Mouse (Mus musculus) heart, postnatal 0 days (tissue): ENCODE data around the gene BC049762. TPM values are rescaled to one million over a fixed set of nuclear protein-coding genes. Genes with fewer than 3 reads are reported as not detected.

Experiments used
- ATAC-seq: fragments of 200-750 bp; cut with Nextera tagmentation; 2 replicates; pipeline ENCODE4 v1.8.0; 2017; ENCODE audit warnings: low read depth, moderate number of reproducible peaks, moderate library complexity; ENCODE audit not compliant: insufficient read depth
- DNase-seq: peaks from one replicate; pipeline ENCODE4 v3.0.0-alpha.2; 2016; ENCODE audit warnings: low spot score
- H3K27ac ChIP-seq: fragments of 300-500 bp; sonication (generic); 2 replicates; pipeline ENCODE4 v1.5.1; 2014; ENCODE audit warnings: low read depth, mild to moderate bottlenecking
- H3K27me3 ChIP-seq: fragments of 300-500 bp; sonication (generic); 2 replicates; pipeline ENCODE4 v1.6.1; 2014; ENCODE audit warnings: low read length, mixed read lengths; ENCODE audit not compliant: control insufficient read depth, insufficient read depth
- H3K36me3 ChIP-seq: fragments of 300-500 bp; sonication (generic); replicated peaks from 2 replicates; pipeline ENCODE4 v1.6.1; 2014; ENCODE audit warnings: low read length, mixed read lengths; ENCODE audit not compliant: control insufficient read depth, insufficient read depth
- H3K4me1 ChIP-seq: fragments of 300-500 bp; sonication (generic); 2 replicates; pipeline ENCODE4 v1.6.1; 2014; ENCODE audit warnings: antibody characterized with exemption; ENCODE audit not compliant: control insufficient read depth, insufficient read depth
- H3K4me2 ChIP-seq: fragments of 300-500 bp; sonication (generic); 2 replicates; pipeline ENCODE4 v1.6.1; 2014; ENCODE audit warnings: low read depth, mild to moderate bottlenecking, low read length, moderate library complexity
- H3K4me3 ChIP-seq: fragments of 300-500 bp; sonication (generic); 2 replicates; pipeline ENCODE4 v1.5.1; 2014; ENCODE audit warnings: low read depth, low read length
- H3K9ac ChIP-seq: fragments of 300-500 bp; sonication (generic); replicated peaks from 2 replicates; pipeline ENCODE4 v1.6.1; 2014; ENCODE audit warnings: low read depth, low read length, mixed read lengths
- H3K9me3 ChIP-seq: fragments of 300-500 bp; sonication (generic); replicated peaks from 2 replicates; pipeline ENCODE4 v1.6.1; 2016; ENCODE audit warnings: low read length; ENCODE audit not compliant: control insufficient read depth
- CTCF ChIP-seq: IDR thresholded peaks from 2 replicates; pipeline ENCODE4 v1.5.1; 2016; ENCODE audit warnings: antibody characterized with exemption, control low read depth, low read depth
- EP300 ChIP-seq: IDR thresholded peaks from 2 replicates; pipeline ENCODE4 v1.6.1; 2016; ENCODE audit warnings: antibody characterized with exemption, low read depth
- WGBS: fragments of 180-500 bp; shearing (Covaris S2); extraction: QIAGEN DNeasy Blood & Tissue Kit; methylation state at CpG from one replicate; pipeline ENCODE4 v1.1.7; 2014; 5-methylcytosine and 5-hydroxymethylcytosine counted together
- polyA plus RNA-seq: library from polyadenylated mRNA; unstranded; fragments of >200 nt; fragmentation: Nextera tagmentation; extraction: Ambion mirVana; gene quantifications from 2 replicates; pipeline ENCODE4 v1.2.1, GENCODE M21; 2015
- total RNA-seq: library from RNA; depleted of rRNA; stranded (reverse); fragments of >200 nt; gene quantifications from 2 replicates; pipeline ENCODE4 v1.2.3, GENCODE M21; 2014; ENCODE audit warnings: low replicate concordance

BC049762 gene
- total and polyA plus RNA-seq, 2 experiments from 2014 or later = 0.41 TPM; not detected in 1

GRCm38 (mm10) chr11:51298691-51299090 lies 35.8 kb upstream of the BC049762 start:
- Histone ChIP-seq H3K4me3 (no peak overlapping the region), H3K9ac (no peak overlapping the region), H3K4me1 (no peaks in the 10 kb centered on the region), H3K27ac (no peak overlapping the region), H3K27me3 (no peaks in the 10 kb centered on the region), H3K36me3 (no peaks in the 10 kb centered on the region), H3K9me3 (no peaks in the 10 kb centered on the region; the same call in 1 of the 2 replicates), H3K4me2 (no peak overlapping the region)
- ATAC-seq (no peak), DNase-seq (no peak)
- WGBS = 79% methylated on average over 4 of the region's 4 CpGs
- no peak for TF ChIP-seq EP300
- no peak for TF ChIP-seq CTCF

GRCm38 (mm10) chr11:51295742-51296141 lies 32.9 kb upstream of the BC049762 start:
- H3K27me3 ChIP-seq = peaks cover 23% of the 10 kb centered on the region
- no peaks in the 10 kb centered on the region for H3K4me1 ChIP-seq
- 73% methylated on average over 3 of the region's 3 CpGs for WGBS
- TF ChIP-seq EP300 = no peak
- no peak for TF ChIP-seq CTCF
- ATAC-seq (no peak), DNase-seq (no peak)
- no peaks in the 10 kb centered on the region; the same call in 1 of the 2 replicates for H3K9me3 ChIP-seq
- no peaks in the 10 kb centered on the region for H3K36me3 ChIP-seq
- H3K4me2 ChIP-seq = no peak overlapping the region
- H3K27ac ChIP-seq = no peak overlapping the region
- H3K4me3 ChIP-seq = no peak overlapping the region
- H3K9ac ChIP-seq = no peak overlapping the region

- Histone ChIP-seq H3K36me3 (no peaks in the 10 kb centered on the region), H3K27ac (no peak overlapping the region), H3K4me3 (no peak overlapping the region), H3K4me2 (no peak overlapping the region), H3K9ac (no peak overlapping the region), H3K4me1 (no peaks in the 10 kb centered on the region), H3K9me3 (no peaks in the 10 kb centered on the region; the same call in 1 of the 2 replicates), H3K27me3 (peaks cover 31% of the 10 kb centered on the region)
- DNase-seq = no peak
- 62% methylated on average over 2 of the region's 2 CpGs for WGBS
- TF ChIP-seq CTCF (no peak), EP300 (no peak)
- no peak for ATAC-seq
These were observed 31.2 kb upstream of the BC049762 start for GRCm38 (mm10) chr11:51293956-51294530.

- H3K36me3 ChIP-seq = no peaks in the 10 kb centered on the region
- peak overlapping the region; percentile 53 for H3K9ac ChIP-seq
- DNase-seq (no peak), ATAC-seq (peak; percentile 73)
- no peaks in the 10 kb centered on the region for H3K4me1 ChIP-seq
- H3K4me2 ChIP-seq = peak overlapping the region; percentile 90
- peaks cover 31% of the 10 kb centered on the region for H3K27me3 ChIP-seq
- H3K4me3 ChIP-seq = peak overlapping the region; percentile 58
- TF ChIP-seq CTCF = peak; percentile 29
- no peak for TF ChIP-seq EP300
- no peak overlapping the region for H3K27ac ChIP-seq
- no peaks in the 10 kb centered on the region; the same call in 1 of the 2 replicates for H3K9me3 ChIP-seq
- 3% methylated on average over 60 of the region's 74 CpGs for WGBS
These were observed 27.5 kb upstream of the BC049762 start for GRCm38 (mm10) chr11:51290066-51290955.

- no peaks in the 10 kb centered on the region for H3K9me3 ChIP-seq
- ATAC-seq (peak; percentile 90), DNase-seq (peak; percentile 80)
- H3K9ac ChIP-seq = peak within 1 kb of the TSS; percentile 53
- H3K36me3 ChIP-seq = peaks cover under 1% of the 10 kb centered on the region; the same call in 1 of the 2 replicates
- H3K27ac ChIP-seq = peak within 1 kb of the TSS; percentile 22; the same call in 1 of the 2 replicates
- H3K4me1 ChIP-seq = no peaks in the 10 kb centered on the region
- WGBS = 0% methylated on average over 29 of the region's 38 CpGs
- H3K27me3 ChIP-seq = peaks cover 31% of the 10 kb centered on the region
- TF ChIP-seq EP300 (no peak), CTCF (peak; percentile 87)
- peak within 1 kb of the TSS; percentile 58 for H3K4me3 ChIP-seq
- H3K4me2 ChIP-seq = peak within 1 kb of the TSS; percentile 90
These were observed 26.8 kb upstream of the BC049762 start, which contains the start of gene Col23a1 for GRCm38 (mm10) chr11:51289564-51290041. Col23a1 (plus strand) TSS chr11:51289920.
